Mouse (Mus musculus) lung, adult 18-20 months (tissue): Measurements from ENCODE around the gene Olfr1047.
"Not testable (repeated sequence)": the region's sequence is repeated elsewhere in the genome, so short reads cannot be mapped to it uniquely, and the experiment has no call there.

ENCODE experiments used
- DNase-seq, 2 experiments: peaks; one replicate each; pipeline ENCODE4 v3.0.0; 2022; ENCODE audit warnings: mixed read lengths in 2 of 2

Gene Olfr1047

DNA sequence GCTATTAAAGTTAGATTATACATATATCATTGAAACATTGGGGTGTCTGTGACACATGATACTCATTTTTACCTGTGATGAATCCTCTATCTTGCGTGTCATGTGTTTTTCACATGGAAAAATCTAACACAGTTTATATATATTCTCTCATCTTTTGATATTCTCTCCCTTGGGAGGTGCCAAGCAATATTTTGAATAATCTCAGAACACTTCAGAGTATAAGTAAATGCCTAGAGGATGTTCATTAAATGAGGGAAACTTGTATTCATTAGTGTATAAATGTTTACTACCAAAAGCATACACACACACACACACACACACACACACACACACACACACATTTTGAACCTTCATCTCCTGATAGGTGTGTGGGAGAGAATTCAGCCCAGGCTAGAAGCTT is at the start of gene Olfr1047:
Olfr1047 (minus strand) TSS at position 101 of the 400 bp plus-strand sequence.
- DNase-seq, result no peak

DNA sequence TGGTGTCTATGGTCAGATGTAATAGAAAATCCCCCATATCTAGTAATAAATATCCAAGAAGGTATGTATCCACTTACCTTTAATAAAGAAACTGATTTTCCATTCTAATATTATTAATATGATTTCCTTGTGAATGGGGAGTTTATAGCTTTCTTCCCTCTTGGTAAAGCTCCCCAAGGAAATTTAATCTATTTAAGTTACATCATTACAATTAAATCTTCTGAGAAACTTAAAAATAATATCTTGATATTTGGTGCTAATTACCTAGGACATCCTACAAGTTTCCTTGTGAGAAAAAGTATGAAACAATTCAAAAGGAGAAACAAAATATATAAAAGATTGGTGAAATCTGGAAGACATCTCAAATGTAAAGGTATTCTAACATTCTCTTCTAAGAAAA is 47.8 kb upstream of the Olfr1047 start, which contains the start of gene Olfr1051:
Olfr1051 (minus strand) TSS at position 101 of the 400 bp plus-strand sequence.
- not testable (repeated sequence) for DNase-seq

DNA sequence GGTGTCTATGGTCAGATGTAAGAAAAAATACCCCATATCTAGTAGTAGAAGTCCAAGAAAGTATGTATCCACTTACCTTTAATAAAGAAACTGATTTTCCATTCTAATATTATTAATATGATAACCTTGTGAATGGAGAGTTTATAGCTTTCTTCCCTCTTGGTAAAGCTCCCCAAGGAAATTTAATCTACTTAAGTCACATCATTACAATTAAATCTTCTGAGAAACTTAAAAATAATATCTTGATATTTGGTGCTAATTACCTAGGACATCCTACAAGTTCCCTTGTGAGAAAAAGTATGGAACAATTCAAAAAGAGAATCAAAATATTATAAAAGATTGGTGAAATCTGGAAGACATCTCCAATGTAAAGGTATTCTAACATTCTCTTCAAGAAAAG is 27.0 kb upstream of the Olfr1047 start, which contains the start of gene Olfr1049:
Olfr1049 (minus strand) TSS at position 101 of the 400 bp plus-strand sequence.
- not testable (repeated sequence) for DNase-seq

DNA sequence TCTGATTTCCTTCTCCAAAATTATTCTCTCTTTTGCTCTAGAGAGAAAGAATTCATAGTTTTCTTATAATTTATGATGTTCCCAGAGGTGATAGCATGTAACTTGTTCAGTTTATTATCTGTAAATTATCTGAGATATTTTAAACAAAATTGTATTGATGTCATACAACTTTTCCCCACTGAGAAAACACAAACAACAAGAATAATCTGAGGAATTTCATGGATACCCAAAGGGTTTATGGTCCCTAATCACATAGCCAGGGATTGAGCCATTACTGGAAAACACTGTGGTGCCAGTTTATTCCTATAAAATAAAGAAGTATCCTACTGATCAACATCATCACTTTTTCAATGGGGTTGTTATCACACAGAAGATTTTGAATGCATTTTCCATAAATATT is 9.0 kb upstream of the Olfr1047 start, which contains the start of gene Olfr1048:
Olfr1048 (minus strand) TSS at position 101 of the 400 bp plus-strand sequence.
- DNase-seq, result no peak

DNA sequence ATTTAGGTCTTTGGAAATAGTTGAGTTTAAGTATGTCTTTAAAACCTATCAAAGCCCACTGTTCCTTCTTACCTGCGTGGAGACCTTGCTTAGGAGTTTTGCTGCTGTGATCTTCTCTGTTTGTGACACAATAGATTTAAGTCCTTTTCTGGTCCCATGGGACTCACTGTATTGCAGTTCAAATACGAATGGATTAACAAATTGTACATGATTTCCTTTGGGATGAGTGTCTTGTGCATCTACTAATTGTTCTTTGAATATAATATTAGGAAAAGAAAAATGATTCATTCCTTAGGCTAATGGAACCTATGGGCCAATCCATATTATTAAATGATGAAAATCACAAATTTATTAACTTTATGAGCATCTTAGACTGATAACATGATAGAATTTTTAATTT is 12.0 kb downstream of the Olfr1047 start, which contains the start of gene Olfr1046:
Olfr1046 (minus strand) TSS at position 101 of the 400 bp plus-strand sequence.
- DNase-seq, result no peak

DNA sequence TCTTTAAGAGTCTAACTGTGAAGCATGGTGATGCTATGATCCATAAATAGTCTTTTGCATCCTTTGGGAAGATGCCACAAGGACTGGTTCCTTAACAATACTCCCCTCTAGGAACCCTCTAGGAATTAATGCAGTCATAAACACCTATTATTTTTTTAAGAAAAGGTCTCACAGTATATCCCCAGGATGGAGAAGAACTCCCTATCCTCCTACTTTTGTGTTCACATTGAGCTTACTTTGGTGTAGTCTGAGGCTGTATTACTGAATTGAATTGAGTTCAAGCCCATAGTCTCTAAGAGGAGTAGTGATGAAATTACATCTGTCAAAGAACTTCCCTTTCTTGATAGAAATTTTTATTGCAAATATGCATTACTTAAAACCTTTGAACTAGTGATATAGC is 28.3 kb downstream of the Olfr1047 start, which contains the start of gene Olfr1045:
Olfr1045 (minus strand) TSS at position 101 of the 400 bp plus-strand sequence.
- DNase-seq, result no peak

DNA sequence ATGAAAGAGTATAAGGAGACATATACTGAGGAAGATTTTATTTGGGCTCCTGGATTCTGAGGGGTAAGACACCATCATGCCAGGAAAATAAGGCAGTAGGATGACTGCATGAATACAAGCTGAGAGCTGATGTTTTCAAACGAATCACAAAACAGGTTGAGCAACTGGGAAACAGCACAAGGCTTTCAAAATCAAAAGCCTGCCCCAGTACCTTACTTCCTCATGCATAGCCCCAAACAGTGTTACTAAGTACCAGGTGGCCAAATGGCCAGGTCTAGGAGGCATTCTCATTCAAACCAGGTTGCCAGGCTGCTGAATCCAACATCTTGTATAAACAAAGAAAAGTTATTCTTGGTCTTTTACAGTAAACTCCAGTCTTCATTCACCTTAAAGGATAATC is 35.3 kb downstream of the Olfr1047 start:
- no peak for DNase-seq

DNA sequence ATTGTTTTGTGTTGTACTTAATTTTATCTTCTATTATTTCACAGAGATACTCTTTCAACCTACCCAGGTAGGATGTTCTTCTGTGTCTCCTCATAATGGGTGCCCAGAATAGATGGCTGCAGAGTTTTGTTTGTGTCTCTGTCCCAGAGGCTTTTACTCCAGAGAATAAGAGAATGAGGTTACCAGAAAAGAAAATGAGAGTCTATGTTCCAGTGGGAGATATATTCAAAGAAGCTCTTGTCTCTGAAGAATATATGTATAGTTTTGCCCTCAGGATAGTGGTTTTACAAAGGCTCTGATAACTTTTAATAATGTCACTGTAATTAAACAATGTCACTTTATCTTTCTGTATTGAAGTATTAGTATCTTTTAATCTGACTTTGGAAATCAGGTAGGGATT is 45.6 kb downstream of the Olfr1047 start, which contains the start of gene Olfr52:
Olfr52 (minus strand) TSS at position 101 of the 400 bp plus-strand sequence.
- no peak for DNase-seq

DNA sequence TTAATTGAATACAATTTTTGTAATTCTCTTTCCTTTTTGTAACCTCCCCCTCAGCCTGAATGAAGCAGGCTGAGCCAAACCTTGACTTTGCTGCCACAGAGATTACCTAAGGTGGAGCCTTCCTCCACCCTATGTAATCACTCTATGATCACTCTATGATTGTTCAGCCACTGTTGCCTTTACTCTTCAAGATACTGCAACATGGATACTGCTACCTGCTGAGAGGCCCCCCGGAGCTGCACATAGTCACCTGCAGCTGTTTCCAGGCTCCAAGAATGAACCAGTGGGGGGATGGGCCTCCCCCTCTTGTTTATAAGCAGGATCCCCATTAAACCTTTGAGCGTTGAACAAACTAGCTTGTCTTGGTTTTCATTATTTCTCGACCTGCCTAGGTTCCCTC is 51.3 kb downstream of the Olfr1047 start:
- DNase-seq, result no peak

DNA sequence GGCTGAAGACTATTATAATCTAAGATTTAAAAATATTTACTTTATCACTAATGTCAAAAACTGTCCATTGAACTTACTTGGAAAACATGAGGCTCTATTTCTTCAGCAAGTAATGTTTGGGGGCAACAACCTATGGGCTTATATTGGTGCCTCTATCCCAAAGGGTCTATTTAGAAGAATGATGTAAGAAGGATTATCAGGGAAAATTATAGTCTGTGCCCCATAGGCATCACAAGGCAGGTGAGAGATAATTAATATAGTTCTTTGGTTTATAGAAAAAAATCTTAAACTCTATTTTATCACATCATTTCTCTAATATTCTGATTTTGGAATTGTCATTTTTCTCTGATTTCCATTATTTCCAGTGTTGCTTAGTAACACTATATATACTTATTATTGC is 53.5 kb downstream of the Olfr1047 start, which contains the start of gene Olfr1044:
Olfr1044 (minus strand) TSS at position 101 of the 400 bp plus-strand sequence.
- DNase-seq, result no peak
